Mouse (Mus musculus) cortical plate, adult 2 months (tissue): ENCODE data around the gene Notch4.

Source experiments
- CTCF ChIP-seq: fragments of 200-500 bp; IDR thresholded peaks from 2 replicates; pipeline ENCODE4 v1.5.1; 2011; ENCODE audit warnings: mild to moderate bottlenecking, control low read depth, low read length; ENCODE audit not compliant: insufficient read depth; ENCODE audit errors: extremely low read depth
- POLR2A ChIP-seq: fragments of 200-500 bp; IDR thresholded peaks from 2 replicates; pipeline ENCODE4 v1.6.1; 2011; ENCODE audit warnings: mild to moderate bottlenecking, low read length, control low read depth; ENCODE audit not compliant: insufficient read depth; ENCODE audit errors: extremely low read depth

GRCm38 (mm10) chr17:34587814-34588213 lies 23.7 kb downstream of the Notch4 start:
- TF ChIP-seq POLR2A (no peak), CTCF (no peak)
